Mouse (Mus musculus): Measurements from ENCODE around the gene Slc47a1.
"Not testable (repeated sequence)": the region's sequence is repeated elsewhere in the genome, so short reads cannot be mapped to it uniquely, and the experiment has no call there.

Gene Slc47a1

DNA sequence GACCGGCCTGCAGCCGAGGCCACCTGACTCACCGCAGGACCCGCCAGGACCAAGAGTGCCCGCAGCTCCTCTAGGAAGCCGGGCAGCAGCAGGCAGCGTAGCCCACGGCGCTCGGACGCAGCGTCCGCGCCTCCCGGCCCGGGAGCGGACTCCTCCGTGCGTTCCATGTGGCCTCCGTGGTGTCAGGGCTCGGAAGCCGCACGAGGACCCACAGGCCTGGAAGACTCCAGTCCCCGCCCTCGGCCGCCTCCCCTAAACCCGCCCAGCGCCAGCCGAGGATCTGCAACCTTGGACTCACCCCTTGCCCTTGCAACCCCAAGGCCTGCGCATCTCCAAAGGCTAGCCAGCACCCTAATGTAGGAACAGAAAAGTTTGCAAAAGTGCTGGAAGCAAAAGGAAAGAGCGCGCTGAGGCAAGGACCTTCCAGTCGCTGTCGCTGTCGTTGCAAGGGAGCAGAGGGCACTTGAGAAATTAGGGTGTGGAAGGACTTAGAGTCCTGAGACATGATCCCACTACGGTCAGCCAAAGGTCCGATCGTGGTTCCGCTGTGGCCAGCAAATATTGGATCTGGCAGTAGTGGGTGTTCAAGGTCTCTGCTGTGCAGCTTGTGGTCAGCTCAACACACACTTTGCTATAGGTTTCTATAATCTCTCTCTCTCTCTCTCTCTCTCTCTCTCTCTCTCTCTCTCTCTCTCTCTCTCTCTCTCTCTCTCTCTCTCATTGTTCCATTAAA, at the start of gene Slc47a1:
Gene Slc47a1, minus strand, starts transcription at position 465 of the 733 bp plus-strand sequence.
- DNase-seq (ENCODE audit: extremely low read depth, low read depth), result no peak

DNA sequence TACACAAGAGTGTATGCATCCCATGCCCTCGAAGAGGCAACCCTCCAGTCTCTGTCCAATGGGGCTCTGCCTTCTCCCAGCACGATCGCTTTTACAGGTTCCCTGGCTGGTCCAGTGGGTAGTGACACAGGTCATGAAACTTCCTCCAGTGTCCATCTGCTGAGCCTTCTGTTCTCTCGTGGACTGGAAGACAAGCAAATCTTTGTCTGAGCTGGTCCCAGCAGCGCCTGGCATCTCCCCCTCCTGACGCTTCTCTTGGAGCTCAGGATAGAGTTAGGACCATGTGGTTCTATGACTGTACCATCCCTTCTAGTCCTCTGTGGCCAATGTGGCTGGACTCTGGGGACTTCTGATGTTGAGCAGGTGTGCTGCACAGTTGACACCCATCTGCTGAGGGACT, 41.1 kb upstream of the Slc47a1 start:
- DNase-seq (ENCODE audit: extremely low read depth, low read depth), result no peak

DNA sequence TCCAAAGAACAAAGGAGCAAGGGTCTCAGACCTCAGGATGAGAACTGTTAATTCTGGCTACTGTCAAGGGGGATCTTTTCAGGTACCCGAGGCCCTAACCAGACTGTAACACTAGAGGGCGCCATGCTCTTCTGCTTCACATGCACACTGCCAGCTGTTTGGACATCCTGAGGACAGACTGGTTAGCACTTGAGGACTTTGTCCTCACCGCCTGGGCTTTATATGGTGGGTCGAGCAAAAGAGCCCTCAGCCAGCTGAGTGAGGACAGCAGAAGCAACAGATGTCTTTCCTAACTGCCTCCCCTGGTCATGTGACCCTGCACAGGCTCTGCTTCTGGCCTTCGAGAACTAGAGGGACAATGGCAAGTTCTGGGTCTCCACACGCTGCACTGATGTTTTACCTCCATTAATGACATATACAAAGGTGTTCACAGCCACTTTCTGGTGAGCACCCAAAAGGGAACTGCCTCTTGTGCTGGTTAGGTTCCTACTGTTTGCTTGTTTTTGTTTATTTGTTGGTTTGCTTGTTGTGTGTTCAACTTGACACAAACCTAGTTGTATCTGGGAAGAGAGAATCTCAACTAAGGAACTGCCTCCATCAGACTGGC, 39.9 kb upstream of the Slc47a1 start:
- peak; percentile 55 for DNase-seq (ENCODE audit: extremely low read depth, low read depth)

DNA sequence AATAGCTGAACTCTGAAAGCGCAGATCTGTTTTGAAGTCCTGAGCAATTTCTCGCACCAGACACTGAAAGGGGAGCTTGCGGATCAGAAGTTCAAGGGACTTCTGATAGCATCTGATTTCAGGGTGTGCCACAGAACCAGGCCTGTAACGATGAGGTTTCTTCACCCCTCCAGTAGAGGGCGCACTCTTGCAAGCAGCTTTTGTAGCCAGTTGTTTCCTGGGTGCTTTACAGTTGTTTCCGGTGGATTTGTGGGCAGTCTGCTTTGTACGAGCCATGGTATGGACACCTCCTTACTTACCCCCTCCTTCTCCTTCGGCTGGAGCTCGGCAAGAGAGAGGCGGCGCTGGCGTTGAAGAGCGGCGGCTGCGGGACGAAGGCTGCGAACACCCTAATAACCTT, 38.4 kb upstream of the Slc47a1 start:
- DNase-seq (ENCODE audit: extremely low read depth, low read depth), result not testable (repeated sequence)

DNA sequence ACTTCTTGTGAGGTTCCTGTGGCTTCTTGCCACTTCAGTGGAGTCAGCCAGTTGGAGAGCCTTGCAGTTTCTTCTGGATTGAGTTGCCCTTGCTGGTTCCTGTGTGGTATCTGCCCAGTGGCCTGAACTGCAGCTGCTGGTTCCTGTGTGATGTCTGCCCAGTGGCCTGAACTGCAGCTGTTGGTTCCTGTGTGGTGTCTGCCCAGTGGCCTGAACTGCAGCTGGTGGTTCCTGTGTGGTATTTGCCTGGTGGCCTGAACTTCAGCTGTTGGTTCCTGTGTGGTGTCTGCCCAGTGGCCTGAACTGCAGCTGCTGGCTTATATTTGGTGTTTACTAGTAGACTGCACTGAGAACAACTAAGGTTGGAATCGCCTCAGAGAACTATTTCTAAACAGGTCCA, 37.3 kb upstream of the Slc47a1 start:
- DNase-seq (ENCODE audit: extremely low read depth, low read depth), result no peak

DNA sequence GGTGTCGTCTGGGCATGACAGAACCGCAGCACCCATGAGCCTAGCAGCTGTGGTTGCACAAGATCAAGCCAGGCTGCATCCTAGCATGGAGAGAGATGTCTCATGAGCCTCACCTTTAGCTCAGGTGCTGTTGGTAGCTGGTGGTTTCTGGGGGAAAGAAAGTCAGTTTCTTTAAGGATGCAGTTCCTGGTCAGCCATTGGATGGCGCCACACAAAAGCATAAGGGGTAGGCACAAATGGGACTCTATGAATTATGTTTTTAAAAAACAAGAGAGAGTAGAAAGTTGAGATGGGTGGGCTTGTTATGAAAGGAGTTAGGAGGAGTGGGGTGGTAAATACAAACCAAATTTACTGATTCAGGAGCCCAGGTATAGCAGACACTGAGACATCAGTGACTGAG, 36.4 kb upstream of the Slc47a1 start:
- no peak for DNase-seq (ENCODE audit: extremely low read depth, low read depth)

DNA sequence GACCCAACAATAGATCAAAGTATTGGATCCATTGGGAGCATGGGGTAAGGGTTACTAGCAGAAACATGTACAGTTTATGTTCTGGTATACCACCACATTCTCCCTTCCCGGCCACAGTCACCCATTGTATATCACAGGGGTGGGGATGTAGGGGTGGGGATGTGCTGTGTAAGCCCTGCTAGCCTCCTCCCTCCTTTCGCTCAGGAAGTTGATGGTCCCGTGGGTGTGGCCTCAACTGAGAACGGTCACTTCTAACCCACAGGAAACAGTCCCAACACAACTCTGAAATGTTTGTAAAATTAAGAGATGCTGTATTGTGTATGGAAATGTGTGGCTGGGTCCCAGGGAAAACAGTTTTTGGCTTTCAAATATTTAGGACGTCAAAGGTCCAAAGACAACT, 35.3 kb upstream of the Slc47a1 start:
- no peak for DNase-seq (ENCODE audit: extremely low read depth, low read depth)

DNA sequence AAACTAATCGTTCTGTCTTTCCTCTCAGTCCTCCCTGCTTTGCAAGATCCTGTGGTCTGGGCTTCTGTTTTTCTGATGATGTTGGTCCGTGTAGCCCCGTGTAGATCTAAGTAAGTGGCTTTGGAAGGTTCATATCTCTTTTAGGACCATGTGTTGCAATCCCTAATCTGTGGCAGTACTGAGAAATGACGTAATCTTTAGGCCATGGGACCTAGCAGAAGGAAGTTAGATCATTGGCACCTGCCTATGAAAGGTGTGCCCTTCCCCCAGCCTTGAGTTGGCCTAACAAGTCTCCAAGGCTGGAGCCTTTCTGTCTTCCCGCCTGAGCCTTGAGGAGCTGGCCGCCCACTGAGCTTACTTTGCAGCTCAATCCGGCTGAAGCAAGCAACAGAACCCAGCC, 33.7 kb upstream of the Slc47a1 start:
- DNase-seq (ENCODE audit: extremely low read depth, low read depth), result no peak

DNA sequence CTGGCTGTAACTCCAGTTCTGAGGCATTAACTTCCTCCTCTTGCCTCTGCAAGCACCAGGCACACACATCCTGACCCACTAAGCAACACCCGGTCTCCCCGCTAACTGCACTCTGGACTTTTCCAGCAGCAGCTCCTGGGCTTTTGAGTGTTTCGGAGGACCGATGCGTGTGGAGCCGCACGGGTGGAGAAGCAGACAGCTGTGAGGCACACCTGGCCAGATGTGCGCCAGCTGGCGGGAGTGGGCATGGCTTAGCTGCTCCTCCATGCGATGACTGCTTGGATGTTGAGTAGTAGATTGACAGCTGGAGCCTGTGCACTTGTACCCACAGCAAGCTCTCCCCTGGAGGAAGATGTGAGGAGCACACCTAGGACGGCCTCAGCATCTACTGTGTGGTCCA, 33.1 kb upstream of the Slc47a1 start:
- DNase-seq (ENCODE audit: extremely low read depth, low read depth), result no peak

DNA sequence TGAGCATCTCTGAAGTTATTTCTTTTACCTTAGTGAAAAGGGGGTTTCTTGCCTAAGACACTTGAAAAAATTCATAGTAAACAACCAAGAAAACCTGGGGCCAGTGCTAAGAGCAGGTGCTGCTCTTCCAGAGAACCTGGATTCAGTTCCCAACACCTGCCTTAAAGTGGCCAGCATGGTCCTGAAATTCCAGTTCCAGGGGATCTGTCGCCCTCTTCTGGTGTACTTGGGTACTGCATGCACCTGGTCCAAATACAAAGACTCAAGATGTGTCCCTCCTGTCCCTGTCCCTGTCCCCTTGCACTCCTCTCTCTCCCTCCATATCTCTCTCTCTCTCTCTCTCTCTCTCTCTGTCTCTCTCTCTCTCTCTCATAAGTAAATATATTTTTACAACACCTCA, 32.0 kb upstream of the Slc47a1 start:
- peak; percentile 52 for DNase-seq (ENCODE audit: extremely low read depth, low read depth)

DNA sequence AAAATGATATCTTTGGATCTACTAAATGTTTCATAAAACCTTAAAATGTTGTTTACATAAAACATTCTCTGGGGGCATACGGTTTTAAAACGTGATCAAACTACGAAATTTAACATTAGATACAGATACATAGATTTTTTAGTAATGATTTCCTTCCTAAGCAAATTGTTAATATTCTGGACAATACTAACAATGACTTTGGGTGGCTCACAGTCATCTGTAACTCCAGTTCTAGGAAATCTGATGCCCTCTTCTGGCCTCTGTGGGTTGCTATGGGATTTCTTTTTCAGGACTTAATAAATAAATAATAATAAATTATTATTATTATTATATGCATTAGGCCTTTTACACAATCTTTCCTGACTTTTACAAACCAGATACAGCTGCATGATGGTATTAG, 30.9 kb upstream of the Slc47a1 start:
- DNase-seq (ENCODE audit: extremely low read depth, low read depth), result no peak

DNA sequence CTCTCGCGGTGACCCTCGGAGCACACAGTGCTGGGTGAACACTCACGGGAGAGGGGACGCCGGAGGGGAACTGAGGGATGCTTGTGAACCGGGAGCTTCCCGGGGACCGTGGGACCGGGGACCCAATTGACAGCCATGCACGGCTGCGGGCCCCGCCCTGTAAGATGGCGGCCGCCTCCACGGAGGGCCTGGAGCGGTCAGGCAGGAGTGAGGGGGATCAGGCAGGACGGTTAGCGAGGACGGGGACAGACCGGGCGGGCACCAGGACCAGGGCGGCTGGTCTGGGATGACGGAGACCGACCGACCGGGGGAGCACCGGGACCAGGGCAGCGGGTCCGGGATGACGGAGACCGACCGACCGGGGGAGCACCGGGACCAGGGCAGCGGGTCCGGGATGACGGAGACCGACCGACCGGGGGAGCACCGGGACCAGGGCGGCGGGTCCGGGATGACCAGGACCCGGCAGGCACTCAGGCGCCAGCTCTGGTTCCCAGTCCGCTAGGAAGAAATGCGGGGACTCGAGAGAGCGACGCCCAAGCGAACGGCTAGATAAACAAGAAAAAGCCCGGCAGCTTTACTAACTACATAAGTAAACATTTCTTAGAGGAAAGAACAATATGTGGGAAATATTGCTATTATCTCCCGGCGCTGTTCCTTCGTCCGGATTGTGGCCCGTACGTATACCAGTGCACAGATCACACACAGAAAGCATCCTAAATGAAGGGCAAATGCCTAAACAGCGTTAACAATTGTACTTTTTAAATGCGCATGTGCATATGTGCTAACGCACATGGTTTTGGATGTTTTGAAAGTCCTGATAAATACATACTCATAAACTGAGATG, 30.3 kb upstream of the Slc47a1 start:
- DNase-seq (ENCODE audit: extremely low read depth, low read depth), result peak; percentile 39

DNA sequence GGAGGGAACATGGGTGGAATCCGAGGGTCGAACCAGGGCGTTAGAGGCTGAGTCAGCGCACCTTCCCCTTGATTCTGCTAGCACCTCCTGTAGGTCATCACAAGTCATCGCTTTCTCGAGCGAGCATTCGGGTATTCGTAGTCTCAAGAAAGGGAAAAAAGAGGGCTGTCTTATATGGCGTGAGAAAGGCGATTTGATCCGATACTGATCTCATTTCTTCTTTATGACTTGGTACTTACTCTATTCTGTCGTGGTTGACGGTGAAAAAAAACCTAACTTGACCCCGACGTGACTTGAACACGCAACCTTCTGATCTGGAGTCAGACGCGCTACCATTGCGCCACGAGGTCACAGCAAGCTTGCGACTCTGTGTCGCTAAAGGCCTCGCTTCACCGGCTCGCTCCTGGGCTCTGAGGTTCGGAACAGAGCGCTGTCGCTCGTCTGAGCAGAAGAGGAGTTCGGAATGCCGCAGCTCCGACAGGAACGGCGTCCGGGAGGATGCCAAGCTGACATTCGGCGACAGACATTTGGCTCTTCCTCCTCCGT, 29.6 kb upstream of the Slc47a1 start:
- peak; percentile 89 for DNase-seq (ENCODE audit: extremely low read depth, low read depth)

DNA sequence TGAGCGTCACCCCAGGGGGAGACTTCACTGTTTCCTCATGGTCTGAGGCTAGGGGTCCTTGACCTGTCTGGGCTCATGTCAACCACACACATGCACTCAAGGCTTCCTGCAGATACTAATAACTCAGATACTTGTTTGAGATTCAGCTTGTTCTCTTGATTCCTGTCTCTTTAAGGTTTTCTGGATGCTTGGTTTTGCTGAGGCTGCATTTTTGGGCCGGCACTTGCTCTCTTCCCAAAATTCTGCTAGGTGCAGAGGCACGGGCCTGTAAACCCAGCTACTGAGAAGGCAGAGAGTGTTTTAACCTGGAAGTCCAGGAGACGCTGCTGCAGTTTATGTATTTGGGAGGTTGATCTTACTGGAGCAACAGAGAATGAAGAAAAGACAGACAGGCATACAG, 23.6 kb upstream of the Slc47a1 start:
- DNase-seq (ENCODE audit: extremely low read depth, low read depth), result no peak

DNA sequence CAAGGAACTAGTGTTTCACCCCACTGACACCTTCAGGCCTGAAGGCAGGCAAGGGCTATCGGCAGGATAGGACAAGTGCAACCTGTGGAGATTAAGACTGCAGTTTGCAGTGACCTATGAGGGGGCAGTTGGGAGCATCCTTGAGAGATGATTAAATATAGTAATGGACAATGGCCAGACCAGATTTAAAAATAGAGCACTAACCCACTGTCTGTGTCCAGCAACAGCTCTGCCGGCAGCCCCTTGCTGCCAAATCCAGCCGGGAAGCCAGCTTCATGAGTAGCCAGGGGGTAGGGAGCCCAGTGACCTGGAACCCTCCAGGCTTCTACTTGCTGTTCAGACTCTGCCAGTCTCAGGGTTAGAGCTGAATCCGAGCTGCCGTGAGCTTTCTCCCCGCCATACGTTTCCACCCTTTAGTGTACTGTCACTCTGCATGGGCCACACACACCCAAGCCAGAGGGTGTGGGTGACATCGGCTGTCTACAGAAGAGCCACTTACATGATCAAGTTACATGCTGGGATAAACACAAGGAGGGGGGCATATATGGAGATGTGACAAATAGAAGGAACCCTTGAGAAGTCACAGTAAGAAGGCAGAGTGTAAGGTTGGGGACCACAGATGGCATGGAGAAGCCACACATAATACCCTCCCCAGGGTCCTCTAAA, 22.7 kb upstream of the Slc47a1 start:
- DNase-seq (ENCODE audit: extremely low read depth, low read depth), result no peak

DNA sequence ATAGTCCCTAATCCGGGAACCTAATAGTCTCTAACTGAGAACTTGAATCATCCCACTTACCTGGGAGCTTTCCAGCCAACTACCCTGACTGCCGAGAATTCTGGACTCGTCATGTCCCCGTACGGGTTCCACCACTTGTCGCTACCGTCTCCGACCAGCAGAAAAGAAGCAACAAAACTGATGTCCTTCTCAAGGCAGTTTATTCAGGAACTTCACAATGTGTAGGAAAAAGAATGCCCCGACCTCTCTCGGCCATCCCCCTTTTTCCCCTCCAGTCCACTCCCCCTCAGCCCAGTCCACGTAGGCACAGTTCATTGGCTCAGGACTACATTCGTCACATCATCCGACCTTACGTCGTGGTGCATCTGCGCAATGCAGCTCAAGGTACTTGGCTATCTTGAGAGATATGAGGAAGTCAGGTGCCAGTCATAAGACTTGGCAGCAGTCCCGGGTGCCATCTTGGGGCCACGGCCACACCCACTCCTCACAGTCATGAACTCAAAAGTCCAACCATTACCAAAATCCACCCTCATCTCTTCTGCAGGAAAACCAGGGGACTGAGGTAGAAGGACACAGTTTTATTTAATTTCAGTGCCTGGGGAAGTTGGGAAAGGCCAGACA, 19.4 kb upstream of the Slc47a1 start:
- not testable (repeated sequence) for DNase-seq (ENCODE audit: extremely low read depth, low read depth)

DNA sequence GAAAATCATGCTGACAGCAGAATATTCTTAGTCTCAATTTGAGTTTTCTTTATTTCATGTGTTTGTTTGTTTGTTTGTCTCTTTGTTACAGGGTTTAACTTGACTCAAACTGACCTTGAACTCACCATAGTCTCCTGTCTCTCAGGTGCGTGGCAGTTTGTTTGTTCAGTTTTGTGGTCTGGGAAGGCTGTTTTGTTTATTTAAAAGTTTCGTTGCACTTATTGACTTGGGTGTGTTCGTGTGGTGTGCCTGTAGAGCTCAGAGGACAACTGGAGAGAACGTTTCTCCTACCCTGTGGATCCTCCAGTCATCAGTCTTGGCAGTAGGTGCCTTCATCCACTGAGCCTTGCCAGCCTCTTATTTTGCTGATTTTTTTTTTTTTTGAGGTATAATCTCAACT, 10.8 kb upstream of the Slc47a1 start:
- no peak for DNase-seq (ENCODE audit: extremely low read depth, low read depth)

DNA sequence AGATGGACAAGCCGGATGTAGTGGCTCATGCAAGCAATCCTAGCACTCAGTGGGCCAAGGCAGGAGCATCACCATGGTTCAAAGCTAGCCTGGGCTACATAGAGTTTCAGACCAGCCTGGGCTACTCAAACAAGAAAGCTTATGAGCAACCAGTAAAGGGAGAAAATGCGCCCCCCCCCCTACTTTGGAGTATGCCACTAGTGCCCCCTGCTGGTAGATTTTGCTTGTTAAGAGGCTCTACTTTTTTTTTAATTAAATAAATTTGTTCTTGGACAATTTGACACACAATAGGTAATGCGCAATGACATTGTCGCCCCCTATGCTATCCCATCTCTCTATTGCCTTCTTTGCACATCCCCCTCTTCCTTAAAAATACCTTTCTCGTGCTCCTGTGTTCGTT, 9.9 kb upstream of the Slc47a1 start:
- DNase-seq (ENCODE audit: extremely low read depth, low read depth), result no peak

DNA sequence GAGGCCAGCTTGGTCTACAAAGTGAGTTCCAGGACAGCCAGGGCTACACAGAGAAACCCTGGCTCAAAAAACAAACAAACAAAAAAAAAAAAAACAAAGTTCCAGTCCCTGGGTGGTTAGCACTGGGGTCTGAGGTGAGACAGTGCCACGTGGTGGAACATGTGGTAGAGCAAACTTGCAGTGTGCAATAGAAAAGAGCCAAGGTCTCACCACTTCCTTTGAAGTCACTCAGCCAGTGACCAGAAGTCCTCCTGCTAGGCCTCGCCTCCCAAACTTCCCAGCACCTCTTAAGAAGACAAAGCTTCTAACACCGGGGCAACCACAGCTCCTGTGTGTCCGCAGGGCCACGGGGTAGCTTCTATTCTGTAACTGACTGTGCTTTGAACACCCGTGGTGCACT, 9.1 kb upstream of the Slc47a1 start:
- DNase-seq (ENCODE audit: extremely low read depth, low read depth), result no peak

DNA sequence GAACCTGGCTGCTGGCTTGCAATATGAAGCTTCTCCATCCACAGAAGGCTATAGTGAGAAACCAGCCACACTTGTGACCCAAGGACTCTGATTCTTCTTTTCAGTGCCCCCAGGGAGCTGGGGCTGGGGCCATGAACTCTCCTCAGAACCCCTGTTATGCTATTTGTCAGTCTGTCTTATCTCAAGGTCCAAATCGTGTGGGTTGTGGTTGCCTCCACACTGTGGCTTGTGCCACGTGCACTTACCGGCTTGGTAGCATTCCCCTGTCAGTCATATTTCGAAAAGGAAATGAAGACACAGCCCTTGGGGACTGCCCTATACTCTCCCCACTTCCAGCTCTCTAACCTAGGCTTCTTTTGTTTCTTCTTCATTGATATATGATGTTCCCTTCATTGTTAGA, 7.6 kb upstream of the Slc47a1 start:
- no peak for DNase-seq (ENCODE audit: extremely low read depth, low read depth)

DNA sequence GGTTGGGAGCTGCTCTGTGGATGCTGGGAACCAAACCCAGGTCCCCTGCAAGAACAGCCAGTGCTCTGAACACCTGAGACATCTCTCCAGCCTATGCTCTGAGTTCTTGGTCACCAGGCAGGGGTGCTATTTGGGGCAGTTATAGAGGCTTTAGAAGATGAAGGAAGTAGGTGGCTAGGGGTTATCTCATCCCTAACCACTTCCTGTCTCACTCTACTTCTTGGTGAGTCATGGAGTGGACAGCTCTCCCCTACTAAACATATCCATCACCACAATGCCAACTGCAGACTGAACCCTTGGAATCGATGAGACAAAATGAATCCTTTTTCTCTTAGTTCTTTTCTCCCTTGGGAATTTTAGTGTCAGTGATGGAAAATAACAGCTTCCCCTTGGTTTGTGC, 3.1 kb upstream of the Slc47a1 start:
- no peak for DNase-seq (ENCODE audit: extremely low read depth, low read depth)

All from MEL-GATA-1-ER (cell line).